Comparison of ENCODE assay signal across 9 mouse cellular contexts in the genomic region with DNA sequence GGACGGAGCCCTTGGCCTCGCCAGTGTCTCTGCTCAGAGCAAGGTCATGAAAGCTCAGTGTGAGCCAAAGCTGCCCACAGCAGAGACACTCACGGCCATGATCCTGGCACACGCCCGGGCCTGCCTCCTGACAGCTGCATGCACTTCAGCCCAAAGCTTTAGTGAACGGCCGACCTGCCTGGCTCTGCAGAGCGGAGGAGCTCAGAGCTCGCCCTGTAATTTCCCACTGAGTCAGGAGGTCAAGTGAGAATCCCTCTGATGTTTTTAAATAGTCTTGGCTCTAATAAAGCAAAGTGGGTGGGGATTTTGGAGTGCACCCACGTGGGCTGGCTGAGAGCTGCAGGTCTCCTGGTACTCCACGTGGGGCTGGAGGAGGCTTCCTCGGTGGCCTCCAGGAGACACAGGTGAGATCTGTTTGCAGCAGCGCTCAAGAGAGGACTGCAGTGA. TPM values are rescaled to one million over a fixed set of nuclear protein-coding genes. Genes with fewer than 3 reads are reported as not detected.
DNase-seq lines count a peak whose midpoint lies in the region; ATAC-seq lines count a peak whose summit lies in the region.
"Had no signal": no experiment of that assay in that cellular context is flagged by ENCODE, and none has a peak within 500 bp of the region (broad histone marks: within the 10 kb centered on the region; RNA-seq: fewer than 3 reads in every experiment).

No protein-coding gene starts in this region.

- ATAC-seq in heart, embryonic 16.5 days (replicated peaks; ENCODE audit: extremely low read depth, insufficient read depth, low FRiP score): peak; percentile 89
- ATAC-seq in lung, embryonic 16.5 days (ENCODE audit: low read depth): peak; percentile 80

- H3K36me3 ChIP-seq in heart, embryonic 16.5 days (ENCODE audit: control insufficient read depth, insufficient read depth): no peaks in the 10 kb centered on the region
- no peaks in the 10 kb centered on the region for H3K36me3 ChIP-seq in lung, embryonic 16.5 days (ENCODE audit: control insufficient read depth, insufficient read depth, low read length)

- peak overlapping the region; percentile 5; the same call in 1 of the 2 replicates for H3K4me2 ChIP-seq in heart, embryonic 16.5 days (ENCODE audit: low read depth, low read length)
- H3K4me2 ChIP-seq in lung, embryonic 16.5 days (ENCODE audit: low read depth, low read length): peak overlapping the region; percentile 7; the same call in 1 of the 2 replicates

- H3K9me3 ChIP-seq in heart, embryonic 16.5 days (replicated peaks; ENCODE audit: control insufficient read depth, low read length): no peaks in the 10 kb centered on the region
- H3K9me3 ChIP-seq in lung, embryonic 16.5 days (ENCODE audit: control insufficient read depth, low read length): no peaks in the 10 kb centered on the region

- 25% methylated on average over 13 of the region's 13 CpGs for WGBS in heart, embryonic 16.5 days
- WGBS in lung, embryonic 16.5 days: 18% methylated on average over 13 of the region's 13 CpGs

- DNase-seq in urinary bladder, postnatal 14 days (ENCODE audit: low spot score): peak; percentile 35
- DNase-seq in urinary bladder, adult 2 months (ENCODE audit: low spot score): no peak
- peak; percentile 42 for DNase-seq in fat pad, adult 2 months (ENCODE audit: extremely low read depth, low read depth, low spot score)
- peak; percentile 12 for DNase-seq in telencephalon, adult 2 months (ENCODE audit: low read depth, low spot score)
- DNase-seq in layer of hippocampus, postnatal 36 days: no peak
- no peak for DNase-seq in thymus, postnatal 36 days

- peak overlapping the region; percentile 78 for H3K27ac ChIP-seq in heart, embryonic 16.5 days (ENCODE audit: low read length)
- H3K27ac ChIP-seq in lung, embryonic 16.5 days (ENCODE audit: low read length): no peak overlapping the region
- H3K27ac ChIP-seq: liver, embryonic 14.5 days had no signal

- no peaks in the 10 kb centered on the region for H3K27me3 ChIP-seq in heart, embryonic 16.5 days (ENCODE audit: control insufficient read depth, insufficient read depth, low read length)
- H3K27me3 ChIP-seq in lung, embryonic 16.5 days (ENCODE audit: control insufficient read depth, insufficient read depth, low read depth, low read length): no peaks in the 10 kb centered on the region

- peaks cover 3% of the 10 kb centered on the region for H3K4me1 ChIP-seq in heart, embryonic 16.5 days (ENCODE audit: control insufficient read depth, insufficient read depth, low read length)
- H3K4me1 ChIP-seq in lung, embryonic 16.5 days (replicated peaks; ENCODE audit: control insufficient read depth, insufficient read depth, low read length): peaks cover 6% of the 10 kb centered on the region

- H3K9ac ChIP-seq in heart, embryonic 16.5 days (ENCODE audit: low read length): peak overlapping the region; percentile 20; the same call in 1 of the 2 replicates
- H3K9ac ChIP-seq in lung, embryonic 16.5 days (ENCODE audit: low read length): no peak overlapping the region
- H3K9ac ChIP-seq: liver, embryonic 14.5 days had no signal

- no peak overlapping the region for H3K4me3 ChIP-seq in heart, embryonic 16.5 days (ENCODE audit: low read length)
- no peak overlapping the region for H3K4me3 ChIP-seq in lung, embryonic 16.5 days (ENCODE audit: low read length)

RNA-seq across cellular contexts. Expression of gene Lrrc30, which starts 3.3 kb away (rescaled TPM):
- not detected in 2 replicates for polyA plus RNA-seq in urinary bladder, adult 2 months (2012; rRNA removed)
- polyA plus RNA-seq in heart, embryonic 16.5 days (2015; fragmentation: Nextera tagmentation; extraction: Ambion mirVana): 0.11 TPM in 1 of 2 replicates, not detected in the other
- polyA plus RNA-seq in lung, embryonic 16.5 days (2015; fragmentation: Nextera tagmentation; extraction: Ambion mirVana): 0.15 TPM in 1 of 2 replicates, not detected in the other
- not detected for total RNA-seq in layer of hippocampus, postnatal 36 days (2021)
- polyA plus RNA-seq: liver, embryonic 14.5 days had no signal

Comparison
In these comparisons a context has a peak if more than half of its experiments do, and no peak if none do; other contexts are left out.
1. DNase-seq: peak in urinary bladder, postnatal 14 days (single experiment), fat pad, adult 2 months (single experiment) and telencephalon, adult 2 months (single experiment); none in urinary bladder, adult 2 months (single experiment), layer of hippocampus, postnatal 36 days (0 of 2) and thymus, postnatal 36 days (0 of 2).